Mouse (Mus musculus): ENCODE measurements at regions not wholly inside any gene's neighbourhood (a gene's known extent, or its start where the extent isn't known, plus 50 kb on each side); places are given as distances from the start of the nearest gene placed in this dataset.
A peak's percentile ranks its signal among the peaks of the same experiment; 100 is the strongest.

- ATAC-seq (ENCODE audit: insufficient number of reproducible peaks, low FRiP score, low TSS enrichment), result no peak
These were observed 158.5 kb downstream of the Emp1 start for GRCm38 (mm10) chr6:135520868-135521267.

- no peak for ATAC-seq (ENCODE audit: insufficient number of reproducible peaks, low FRiP score, low TSS enrichment)
These were observed 162.5 kb downstream of the Emp1 start for GRCm38 (mm10) chr6:135524886-135525285.

GRCm38 (mm10) chr6:135525841-135526327 lies 163.5 kb downstream of the Emp1 start:
- ATAC-seq (ENCODE audit: insufficient number of reproducible peaks, low FRiP score, low TSS enrichment), result no peak

DNA sequence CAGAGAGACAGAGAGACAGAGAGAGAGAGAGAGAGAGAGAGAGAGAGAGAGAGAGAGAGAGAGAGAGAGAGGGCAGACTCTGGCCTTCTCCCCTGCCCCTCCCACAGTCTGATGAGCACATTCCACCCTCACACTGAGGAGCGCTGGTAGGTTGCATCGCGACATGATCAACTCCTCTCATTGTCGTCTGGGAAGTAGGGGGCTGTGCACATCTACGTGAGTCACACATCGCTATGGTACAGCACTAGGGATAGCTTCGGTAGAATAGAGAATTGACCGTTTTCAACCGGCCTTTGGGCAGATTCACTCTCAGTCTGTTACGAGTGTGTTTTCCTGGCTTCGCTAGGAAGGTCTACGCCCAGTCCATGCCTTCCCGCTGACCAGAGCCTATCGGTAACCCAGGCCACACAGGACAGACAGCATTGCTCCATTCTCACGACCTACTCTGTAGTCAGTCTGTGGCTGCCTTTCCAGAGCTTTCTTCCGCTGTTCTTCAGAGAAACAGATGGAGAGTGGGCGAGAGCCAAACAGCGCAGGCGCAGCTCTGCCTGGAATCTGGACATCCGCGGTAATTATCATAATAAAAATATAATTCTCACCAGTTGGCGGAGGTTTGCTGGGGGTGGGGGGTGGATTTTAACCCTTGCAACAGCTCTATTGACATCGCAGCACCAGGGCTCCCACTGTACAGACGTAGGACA lies 164.3 kb downstream of the Emp1 start:
- peak; percentile 77 for ATAC-seq (ENCODE audit: insufficient number of reproducible peaks, low FRiP score, low TSS enrichment)

- no peak for ATAC-seq (ENCODE audit: insufficient number of reproducible peaks, low FRiP score, low TSS enrichment)
These were observed 165.5 kb downstream of the Emp1 start for GRCm38 (mm10) chr6:135527879-135528278.

DNA sequence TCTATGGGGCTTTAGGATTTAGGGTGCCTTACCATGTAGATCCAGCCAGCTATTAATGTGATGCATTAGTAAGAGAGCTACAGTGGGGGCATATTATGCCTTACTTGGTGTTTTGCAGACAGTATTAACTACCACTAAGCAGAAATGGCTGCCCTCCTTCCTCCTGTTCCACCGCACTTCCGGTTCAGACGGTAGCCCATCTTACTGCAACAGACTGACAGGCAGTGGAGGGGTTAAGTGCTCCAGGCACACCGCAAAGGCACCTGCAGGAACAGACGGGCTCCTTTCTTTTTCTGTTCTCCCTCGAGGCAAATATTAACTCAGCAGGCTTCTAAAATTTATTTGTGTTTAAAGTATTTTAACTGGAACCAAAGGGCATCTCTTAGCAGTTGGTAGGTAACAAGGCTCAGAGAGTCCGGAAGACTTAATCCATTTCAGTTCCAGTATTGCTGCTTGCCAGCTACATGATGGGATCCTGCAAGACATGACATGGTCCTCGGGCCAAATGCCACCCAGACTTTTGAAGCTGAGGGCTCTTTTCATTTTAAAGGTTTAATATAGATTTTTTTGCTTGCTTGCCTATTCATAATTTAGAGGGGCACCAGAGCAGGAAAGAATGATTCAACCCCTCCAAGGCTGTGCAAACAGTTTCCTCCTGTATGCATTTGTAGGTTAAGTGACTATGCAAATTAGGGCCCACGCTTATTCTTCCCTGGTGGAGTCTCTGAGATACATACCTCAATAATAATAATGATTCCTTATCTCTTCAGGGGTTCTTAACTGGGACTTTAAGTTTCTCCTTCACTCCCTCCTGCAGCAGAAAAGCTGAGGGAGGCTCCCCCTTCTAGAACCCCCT lies 177.7 kb downstream of the Emp1 start:
- no peak for ATAC-seq (ENCODE audit: insufficient number of reproducible peaks, low FRiP score, low TSS enrichment)

GRCm38 (mm10) chr6:135541566-135541965 lies 179.2 kb downstream of the Emp1 start:
- ATAC-seq (ENCODE audit: insufficient number of reproducible peaks, low FRiP score, low TSS enrichment), result no peak

- ATAC-seq (ENCODE audit: insufficient number of reproducible peaks, low FRiP score, low TSS enrichment), result no peak
These were observed 180.0 kb downstream of the Emp1 start for GRCm38 (mm10) chr6:135542356-135542755.

DNA sequence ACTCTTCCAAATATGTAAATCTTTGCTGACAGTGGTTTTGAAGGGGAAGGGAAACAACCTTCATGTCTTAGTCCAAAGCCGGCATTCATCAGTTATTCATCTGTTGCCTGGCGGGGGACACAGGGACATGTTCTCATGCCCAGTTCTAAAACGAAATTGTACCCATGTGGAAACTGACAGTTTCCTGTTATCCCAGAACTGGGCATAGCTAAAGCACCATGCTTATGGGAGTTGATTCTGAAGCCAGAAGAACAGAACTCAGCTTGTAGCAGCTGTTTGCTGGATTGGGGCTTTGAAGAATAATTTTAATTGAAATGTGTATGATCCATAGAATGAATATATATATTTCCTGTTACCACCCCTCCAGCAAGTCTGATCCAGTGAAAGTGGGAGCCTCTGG lies 181.0 kb downstream of the Emp1 start:
- no peak for ATAC-seq (ENCODE audit: insufficient number of reproducible peaks, low FRiP score, low TSS enrichment)

DNA sequence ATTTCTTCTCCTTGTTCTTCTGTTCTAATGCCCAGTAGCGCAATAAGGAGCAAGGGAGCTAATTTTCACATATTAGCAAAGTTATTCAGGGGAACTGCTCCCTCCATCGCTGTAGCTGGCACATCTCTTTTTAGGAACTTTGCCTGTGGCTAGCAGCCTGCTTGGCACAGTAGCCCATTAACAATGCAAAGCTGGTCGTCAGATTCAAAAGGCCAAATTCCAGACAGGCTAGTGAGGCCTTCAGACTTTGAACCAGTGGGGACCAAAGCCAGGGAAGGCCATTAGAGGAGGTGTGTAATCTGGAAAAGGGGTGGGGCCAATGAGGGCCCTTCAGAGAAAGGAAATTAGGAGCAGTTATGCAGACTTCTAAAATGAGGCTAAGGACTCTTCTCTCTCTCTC lies 181.5 kb downstream of the Emp1 start:
- no peak for ATAC-seq (ENCODE audit: insufficient number of reproducible peaks, low FRiP score, low TSS enrichment)

DNA sequence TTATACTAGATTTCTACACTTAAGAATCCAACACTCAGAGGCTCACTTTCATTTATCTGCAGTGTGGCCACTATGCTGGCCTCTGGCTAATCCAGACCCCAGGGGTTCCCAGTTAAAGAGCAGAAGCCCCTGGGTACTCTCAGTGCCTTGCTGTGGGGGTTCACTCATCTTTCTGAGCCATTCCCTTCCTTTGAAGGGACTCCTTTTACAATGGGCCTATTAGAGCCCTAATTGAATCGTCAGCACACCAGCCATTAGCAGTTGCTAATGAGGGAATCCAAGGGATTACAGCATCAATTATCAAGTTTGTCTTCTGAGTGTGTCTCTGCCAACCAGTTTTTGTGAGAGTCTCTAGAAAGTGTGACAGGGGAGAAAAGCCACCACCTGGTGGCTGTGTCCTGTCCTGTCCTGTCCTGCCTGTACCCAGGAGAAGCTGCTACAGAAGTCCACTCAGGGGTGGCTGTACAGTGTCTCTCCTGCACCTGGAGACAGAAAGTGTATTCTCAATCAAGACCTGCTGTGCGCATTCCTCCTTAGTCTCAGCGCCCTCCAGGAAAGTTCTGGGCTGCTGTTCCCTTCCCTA lies 188.1 kb downstream of the Emp1 start:
- no peak for ATAC-seq (ENCODE audit: insufficient number of reproducible peaks, low FRiP score, low TSS enrichment)

GRCm38 (mm10) chr6:135552396-135552795 lies 190.1 kb downstream of the Emp1 start:
- ATAC-seq (ENCODE audit: insufficient number of reproducible peaks, low FRiP score, low TSS enrichment), result no peak

GRCm38 (mm10) chr6:135559501-135559907 lies 197.2 kb downstream of the Emp1 start:
- peak; percentile 88 for ATAC-seq (ENCODE audit: insufficient number of reproducible peaks, low FRiP score, low TSS enrichment)

DNA sequence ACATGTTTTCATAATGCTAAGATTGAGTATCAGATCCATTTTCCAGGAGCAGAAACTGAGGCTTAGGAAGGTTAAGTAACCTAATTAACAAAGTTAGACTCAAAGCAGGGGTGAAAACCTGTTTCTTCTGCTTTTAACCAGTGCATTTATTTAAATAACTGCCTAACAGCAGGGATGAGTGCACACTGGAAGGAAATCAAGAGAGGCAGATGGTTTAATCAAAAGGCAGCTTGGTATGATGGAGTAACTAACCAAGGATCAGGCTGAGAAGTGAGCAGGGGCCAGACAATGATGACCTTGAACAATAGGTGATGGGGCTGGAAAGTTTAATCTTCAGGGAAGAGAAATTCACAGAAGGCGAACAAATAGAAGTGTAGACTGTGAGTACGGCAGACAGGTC lies 199.9 kb downstream of the Emp1 start:
- 0 out of 2 replicates have a peak, but pooled peaks have one; percentile 29 for ATAC-seq (ENCODE audit: insufficient number of reproducible peaks, low FRiP score, low TSS enrichment)

DNA sequence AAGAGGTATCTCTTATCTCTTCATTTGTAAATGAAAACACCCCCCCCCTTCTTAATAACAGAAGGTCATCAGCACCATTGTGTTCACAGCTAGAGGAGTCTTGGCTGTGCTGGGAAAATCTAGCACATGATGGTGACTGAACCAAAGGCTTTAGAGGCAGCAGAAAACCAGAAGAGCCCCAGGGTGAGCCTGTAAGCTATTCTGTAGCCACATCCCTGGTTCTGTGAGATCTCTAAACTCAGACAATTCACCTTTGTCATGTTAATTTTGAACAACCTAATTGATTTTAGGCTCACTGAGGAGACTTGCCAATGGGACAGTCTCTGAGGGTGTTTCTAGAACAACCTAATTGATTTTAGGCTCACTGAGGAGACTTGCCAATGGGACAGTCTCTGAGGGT lies 201.4 kb downstream of the Emp1 start:
- ATAC-seq (ENCODE audit: insufficient number of reproducible peaks, low FRiP score, low TSS enrichment), result no peak

GRCm38 (mm10) chr6:135569086-135569485 lies 206.7 kb downstream of the Emp1 start:
- no peak for ATAC-seq (ENCODE audit: insufficient number of reproducible peaks, low FRiP score, low TSS enrichment)

GRCm38 (mm10) chr6:135575294-135575693 lies 212.9 kb downstream of the Emp1 start:
- ATAC-seq (ENCODE audit: insufficient number of reproducible peaks, low FRiP score, low TSS enrichment), result no peak

DNA sequence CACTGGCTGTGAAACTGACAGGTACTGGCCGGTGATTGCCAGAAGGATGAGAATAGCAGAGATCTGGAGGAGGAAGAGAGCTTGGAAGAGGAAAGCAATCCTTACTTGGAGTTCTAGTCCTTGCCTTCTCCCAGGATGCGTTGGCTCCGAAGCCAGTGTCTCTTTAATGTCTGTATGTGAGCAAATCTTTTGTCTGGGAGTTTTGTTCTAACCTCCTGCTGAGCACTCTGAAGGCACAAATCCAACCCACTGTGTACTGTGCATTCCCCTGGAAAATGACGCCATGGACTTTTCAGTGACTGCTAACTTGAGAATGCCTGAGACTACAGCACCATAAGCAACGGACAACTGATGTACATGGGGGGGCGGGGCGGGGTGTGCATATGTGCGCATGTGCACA lies 216.4 kb downstream of the Emp1 start:
- no peak for ATAC-seq (ENCODE audit: insufficient number of reproducible peaks, low FRiP score, low TSS enrichment)

GRCm38 (mm10) chr6:135582567-135582966 lies 220.2 kb downstream of the Emp1 start:
- no peak for ATAC-seq (ENCODE audit: insufficient number of reproducible peaks, low FRiP score, low TSS enrichment)

DNA sequence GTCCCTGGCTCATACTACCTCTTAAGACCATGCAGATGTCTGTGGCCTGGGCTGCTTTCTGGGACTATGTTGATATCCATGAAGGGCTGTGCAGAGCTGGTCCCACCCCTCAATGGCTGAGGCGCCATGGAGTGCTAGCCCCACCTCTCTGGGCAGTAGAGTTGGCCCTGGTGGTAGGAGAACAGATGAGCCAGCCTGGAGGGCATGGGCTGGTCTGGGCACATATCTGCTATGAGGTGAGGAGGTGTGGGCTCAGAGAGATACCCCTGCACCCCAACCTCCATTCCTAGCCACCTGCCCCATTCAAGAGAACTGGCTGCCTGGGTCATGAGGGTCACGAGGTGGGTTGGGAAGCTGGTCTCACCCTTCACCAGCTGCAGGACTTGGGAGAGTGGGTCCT lies 222.4 kb downstream of the Emp1 start:
- no peak for ATAC-seq (ENCODE audit: insufficient number of reproducible peaks, low FRiP score, low TSS enrichment)

- no peak for ATAC-seq (ENCODE audit: insufficient number of reproducible peaks, low FRiP score, low TSS enrichment)
These were observed 227.7 kb downstream of the Emp1 start for GRCm38 (mm10) chr6:135590084-135590483.

Measured in cerebellum, adult (tissue).